In the genomic region with DNA sequence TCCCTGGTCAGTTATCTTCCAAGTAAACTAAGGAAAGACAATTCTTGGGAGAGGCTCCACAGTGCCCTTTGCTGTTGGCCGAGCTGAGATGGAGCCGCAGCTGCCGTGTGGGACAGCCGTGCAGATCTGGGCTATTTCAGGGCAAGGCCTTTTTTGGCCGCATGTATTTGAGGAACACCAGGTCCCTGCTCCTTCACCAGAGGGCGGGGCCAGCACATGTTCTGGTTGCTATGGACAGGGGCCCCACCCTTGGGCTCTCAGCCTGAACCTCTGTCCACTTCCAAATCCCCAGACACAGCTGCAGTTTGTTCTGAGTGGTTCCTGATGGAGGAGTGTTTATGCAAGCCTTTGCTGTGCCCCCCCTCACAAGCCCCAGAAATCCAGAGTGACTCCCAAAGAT, we compare ENCODE assay signal across 8 mouse cellular contexts. TPM values are rescaled to one million over a fixed set of nuclear protein-coding genes. Genes with fewer than 3 reads are reported as not detected.
DNase-seq lines count a peak whose midpoint lies in the region; ATAC-seq lines count a peak whose summit lies in the region.
"Had no signal": no experiment of that assay in that cellular context is flagged by ENCODE, and none has a peak within 500 bp of the region (broad histone marks: within the 10 kb centered on the region; RNA-seq: fewer than 3 reads in every experiment).

No protein-coding gene starts in this region.

- no peak overlapping the region for H3K4me3 ChIP-seq in embryonic facial prominence, embryonic 14.5 days (ENCODE audit: low read depth, low read length)
- H3K4me3 ChIP-seq in kidney, embryonic 15.5 days (replicated peaks), result no peak overlapping the region
- H3K4me3 ChIP-seq in forebrain, embryonic 16.5 days (replicated peaks; ENCODE audit: low read length), result no peak overlapping the region
- H3K4me3 ChIP-seq: neural tube, embryonic 13.5 days had no signal

- WGBS in embryonic facial prominence, embryonic 14.5 days, result 80% methylated on average over 6 of the region's 6 CpGs
- WGBS in kidney, embryonic 15.5 days, result 63% methylated on average over 6 of the region's 6 CpGs
- WGBS in forebrain, embryonic 16.5 days, result 93% methylated on average over 6 of the region's 6 CpGs

- no peaks in the 10 kb centered on the region for H3K27me3 ChIP-seq in embryonic facial prominence, embryonic 14.5 days (replicated peaks; ENCODE audit: control insufficient read depth, insufficient read depth, low read length)
- no peaks in the 10 kb centered on the region for H3K27me3 ChIP-seq in kidney, embryonic 15.5 days
- H3K27me3 ChIP-seq in forebrain, embryonic 16.5 days (replicated peaks; ENCODE audit: control insufficient read depth, insufficient read depth, low read length), result no peaks in the 10 kb centered on the region; the same call in 1 of the 2 replicates

- no peak for ATAC-seq in embryonic facial prominence, embryonic 14.5 days (ENCODE audit: low read depth)
- no peak for ATAC-seq in kidney, embryonic 15.5 days (replicated peaks; ENCODE audit: low FRiP score)
- ATAC-seq in monocyte, adult 5-6 weeks (replicated peaks; ENCODE audit: insufficient number of reproducible peaks, low FRiP score, low TSS enrichment, poor library complexity, severe bottlenecking), result peak; percentile 60; the same call in 1 of the 2 replicates
- ATAC-seq in inflammation-experienced regulatory T-cells, adult 6 months, result no peak
- no peak for ATAC-seq in forebrain, embryonic 16.5 days

- H3K27ac ChIP-seq in embryonic facial prominence, embryonic 14.5 days (replicated peaks; ENCODE audit: low read depth, low read length), result peak overlapping the region; percentile 85
- peak overlapping the region; percentile 96 for H3K27ac ChIP-seq in kidney, embryonic 15.5 days
- H3K27ac ChIP-seq in forebrain, embryonic 16.5 days (ENCODE audit: low read length), result no peak overlapping the region

- H3K9ac ChIP-seq in embryonic facial prominence, embryonic 14.5 days (ENCODE audit: low read depth, low read length), result no peak overlapping the region
- H3K9ac ChIP-seq in kidney, embryonic 15.5 days, result no peak overlapping the region
- no peak overlapping the region for H3K9ac ChIP-seq in forebrain, embryonic 16.5 days (replicated peaks; ENCODE audit: low read depth, low read length)
- H3K9ac ChIP-seq: neural tube, embryonic 13.5 days had no signal

- H3K9me3 ChIP-seq in embryonic facial prominence, embryonic 14.5 days (ENCODE audit: control insufficient read depth, low read length), result peaks cover 5% of the 10 kb centered on the region; the same call in 1 of the 2 replicates
- no peaks in the 10 kb centered on the region; the same call in 1 of the 2 replicates for H3K9me3 ChIP-seq in kidney, embryonic 15.5 days (replicated peaks)
- 0 out of 2 replicates have a peak, but pooled peaks cover 4% of the 10 kb centered on the region for H3K9me3 ChIP-seq in forebrain, embryonic 16.5 days (ENCODE audit: control insufficient read depth, low read length)

- no peak overlapping the region for H3K4me2 ChIP-seq in embryonic facial prominence, embryonic 14.5 days (ENCODE audit: low read depth, low read length)
- peak overlapping the region; percentile 40; the same call in 1 of the 2 replicates for H3K4me2 ChIP-seq in kidney, embryonic 15.5 days
- H3K4me2 ChIP-seq in forebrain, embryonic 16.5 days (ENCODE audit: low read length), result no peak overlapping the region
- H3K4me2 ChIP-seq: neural tube, embryonic 13.5 days had no signal

- no peaks in the 10 kb centered on the region for H3K36me3 ChIP-seq in embryonic facial prominence, embryonic 14.5 days (ENCODE audit: control insufficient read depth, insufficient read depth, low read length)
- no peaks in the 10 kb centered on the region for H3K36me3 ChIP-seq in kidney, embryonic 15.5 days
- H3K36me3 ChIP-seq in forebrain, embryonic 16.5 days (ENCODE audit: control insufficient read depth, insufficient read depth), result no peaks in the 10 kb centered on the region
- H3K36me3 ChIP-seq: neural tube, embryonic 13.5 days had no signal

- DNase-seq in embryonic facial prominence, embryonic 14.5 days (ENCODE audit: low spot score), result peak; percentile 68
- peak; percentile 89 to 97 for DNase-seq in heart, adult 18-20 months
- DNase-seq in layer of hippocampus, postnatal 36 days, result no peak

- peaks cover 34% of the 10 kb centered on the region for H3K4me1 ChIP-seq in embryonic facial prominence, embryonic 14.5 days (ENCODE audit: control insufficient read depth, insufficient read depth, low read length)
- H3K4me1 ChIP-seq in kidney, embryonic 15.5 days, result peaks cover 68% of the 10 kb centered on the region
- peaks cover 21% of the 10 kb centered on the region for H3K4me1 ChIP-seq in forebrain, embryonic 16.5 days (replicated peaks; ENCODE audit: control insufficient read depth, insufficient read depth, low read length)

RNA-seq across cellular contexts. Expression of gene Wbp2, which starts 13.6 kb away (rescaled TPM):
- polyA plus RNA-seq in embryonic facial prominence, embryonic 14.5 days (2014; fragmentation: Nextera tagmentation; extraction: Ambion mirVana), result 69.0 and 74.9 TPM in 2 replicates
- 100 to 1,000 TPM in 1 of 2 experiments, 10 to 100 TPM in 1; 93.3 to 109 TPM for total RNA-seq in heart, adult 18-20 months (2021)
- polyA plus RNA-seq in kidney, embryonic 15.5 days (2015; fragmentation: Nextera tagmentation; extraction: Ambion mirVana), result 82.1 and 101 TPM in 2 replicates
- 59.0 to 73.8 TPM (median 62.7 TPM) in 3 replicates for total RNA-seq in monocyte, adult 5-6 weeks (2017)
- 100 to 1,000 TPM; 153 to 156 (median 154) TPM for polyA plus RNA-seq in inflammation-experienced regulatory T-cells, adult 6 months (2017; shearing (Covaris generic))
- total RNA-seq in layer of hippocampus, postnatal 36 days (2021), result 100 to 1,000 TPM; 402 to 404 TPM
- 162 and 163 TPM in 2 replicates for polyA plus RNA-seq in forebrain, embryonic 16.5 days (2015; fragmentation: Nextera tagmentation; extraction: Ambion mirVana)

RNA-seq across cellular contexts. Expression of gene Unc13d, which starts 22.6 kb away (rescaled TPM):
- 2.0 and 2.6 TPM in 2 replicates for polyA plus RNA-seq in embryonic facial prominence, embryonic 14.5 days (2014; fragmentation: Nextera tagmentation; extraction: Ambion mirVana)
- 1 to 10 TPM in 1 of 2 experiments, under 1 TPM in 1; 0.42 to 2.0 TPM for total RNA-seq in heart, adult 18-20 months (2021)
- polyA plus RNA-seq in kidney, embryonic 15.5 days (2015; fragmentation: Nextera tagmentation; extraction: Ambion mirVana), result 1.3 and 1.5 TPM in 2 replicates
- 27.7 to 53.1 TPM (median 29.1 TPM) in 3 replicates for total RNA-seq in monocyte, adult 5-6 weeks (2017)
- 100 to 1,000 TPM in 1 of 3 experiments, 10 to 100 TPM in 2; 80.1 to 128 (median 81.9) TPM for polyA plus RNA-seq in inflammation-experienced regulatory T-cells, adult 6 months (2017; shearing (Covaris generic))
- total RNA-seq in layer of hippocampus, postnatal 36 days (2021), result 1 to 10 TPM; 1.9 to 2.4 TPM
- polyA plus RNA-seq in forebrain, embryonic 16.5 days (2015; fragmentation: Nextera tagmentation; extraction: Ambion mirVana), result 0.60 and 0.62 TPM in 2 replicates

RNA-seq across cellular contexts. Expression of gene Trim47, which starts 26.6 kb away (rescaled TPM):
- 25.6 and 29.0 TPM in 2 replicates for polyA plus RNA-seq in embryonic facial prominence, embryonic 14.5 days (2014; fragmentation: Nextera tagmentation; extraction: Ambion mirVana)
- total RNA-seq in heart, adult 18-20 months (2021), result 10 to 100 TPM; 24.7 to 27.6 TPM
- 21.4 and 24.6 TPM in 2 replicates for polyA plus RNA-seq in kidney, embryonic 15.5 days (2015; fragmentation: Nextera tagmentation; extraction: Ambion mirVana)
- total RNA-seq in monocyte, adult 5-6 weeks (2017), result not detected in 3 replicates
- polyA plus RNA-seq in inflammation-experienced regulatory T-cells, adult 6 months (2017; shearing (Covaris generic)), result under 1 TPM in 1 of 3 experiments, not detected in 2; 0.39 TPM
- total RNA-seq in layer of hippocampus, postnatal 36 days (2021), result 1 to 10 TPM; 4.4 to 4.6 TPM
- polyA plus RNA-seq in forebrain, embryonic 16.5 days (2015; fragmentation: Nextera tagmentation; extraction: Ambion mirVana), result 6.6 and 8.7 TPM in 2 replicates

RNA-seq across cellular contexts. Expression of gene Trim65, which starts 30.5 kb away (rescaled TPM):
- 2.9 and 3.2 TPM in 2 replicates for polyA plus RNA-seq in embryonic facial prominence, embryonic 14.5 days (2014; fragmentation: Nextera tagmentation; extraction: Ambion mirVana)
- total RNA-seq in heart, adult 18-20 months (2021), result 10 to 100 TPM in 1 of 2 experiments, 1 to 10 TPM in 1; 9.6 to 10.5 TPM
- 4.5 and 5.4 TPM in 2 replicates for polyA plus RNA-seq in kidney, embryonic 15.5 days (2015; fragmentation: Nextera tagmentation; extraction: Ambion mirVana)
- 13.9 to 23.1 TPM (median 20.1 TPM) in 3 replicates for total RNA-seq in monocyte, adult 5-6 weeks (2017)
- polyA plus RNA-seq in inflammation-experienced regulatory T-cells, adult 6 months (2017; shearing (Covaris generic)), result 10 to 100 TPM in 2 of 3 experiments, 1 to 10 TPM in 1; 9.5 to 13.3 (median 11.4) TPM
- 1 to 10 TPM; 7.1 to 8.0 TPM for total RNA-seq in layer of hippocampus, postnatal 36 days (2021)
- polyA plus RNA-seq in forebrain, embryonic 16.5 days (2015; fragmentation: Nextera tagmentation; extraction: Ambion mirVana), result 2.0 TPM in 2 replicates

RNA-seq across cellular contexts. Expression of gene Mrpl38, which starts 38.3 kb away (rescaled TPM):
- polyA plus RNA-seq in embryonic facial prominence, embryonic 14.5 days (2014; fragmentation: Nextera tagmentation; extraction: Ambion mirVana), result 76.4 and 81.3 TPM in 2 replicates
- 10 to 100 TPM; 56.8 to 66.1 TPM for total RNA-seq in heart, adult 18-20 months (2021)
- 102 and 112 TPM in 2 replicates for polyA plus RNA-seq in kidney, embryonic 15.5 days (2015; fragmentation: Nextera tagmentation; extraction: Ambion mirVana)
- total RNA-seq in monocyte, adult 5-6 weeks (2017), result 10.7 to 28.4 TPM (median 15.3 TPM) in 3 replicates
- polyA plus RNA-seq in inflammation-experienced regulatory T-cells, adult 6 months (2017; shearing (Covaris generic)), result 10 to 100 TPM; 14.3 to 30.6 (median 28.0) TPM
- 10 to 100 TPM; 55.1 to 58.2 TPM for total RNA-seq in layer of hippocampus, postnatal 36 days (2021)
- polyA plus RNA-seq in forebrain, embryonic 16.5 days (2015; fragmentation: Nextera tagmentation; extraction: Ambion mirVana), result 65.3 and 75.2 TPM in 2 replicates

Comparison
In these comparisons a context has a peak if more than half of its experiments do, and no peak if none do; other contexts are left out.
1. DNase-seq: peak in embryonic facial prominence, embryonic 14.5 days (single experiment) and heart, adult 18-20 months (2 of 2); none in layer of hippocampus, postnatal 36 days (0 of 2).
2. RNA of gene Unc13d, which starts 22.6 kb away (polyA plus RNA-seq): 80.1 to 128 TPM in inflammation-experienced regulatory T-cells, adult 6 months; 2.0 to 2.6 TPM in embryonic facial prominence, embryonic 14.5 days, 1.3 to 1.5 TPM in kidney, embryonic 15.5 days and 0.60 to 0.62 TPM in forebrain, embryonic 16.5 days; every median in the first group is over 10 times any median in the second.